Mouse (Mus musculus): Measurements from ENCODE around the gene Zfp658.
A peak's percentile ranks its signal among the peaks of the same experiment; 100 is the strongest.

GRCm38 (mm10) chr7:43525313-43525712 lies 36.7 kb upstream of the Zfp658 start:
- TF ChIP-seq CTCF (IDR thresholded peaks at IDR 0.05; ENCODE audit: low read depth, low read length), result 0 out of 2 replicates have a peak, but pooled peaks have one; percentile 30
- no peak for TF ChIP-seq POLR2A (IDR thresholded peaks at IDR 0.05; ENCODE audit: borderline replicate concordance, low read depth, low read length)
